Mouse (Mus musculus) liver, postnatal 0 days (tissue): ENCODE data around the gene Dtx3.
A peak's percentile ranks its signal among the peaks of the same experiment; 100 is the strongest.

Experiments
- CTCF ChIP-seq: sonication (generic); IDR thresholded peaks from 2 replicates; pipeline ENCODE4 v1.5.1; 2016; ENCODE audit warnings: antibody characterized with exemption, low read depth
- EP300 ChIP-seq: IDR thresholded peaks from 2 replicates; pipeline ENCODE4 v1.6.1; 2016; ENCODE audit warnings: antibody characterized with exemption, low read depth, mild to moderate bottlenecking

- TF ChIP-seq EP300: no peak
- TF ChIP-seq CTCF: peak; percentile 47
Measured at GRCm38 (mm10) chr10:127170002-127170401, 25.5 kb downstream of the Dtx3 start.
